Mouse (Mus musculus): ENCODE results near the gene Usp32. TPM values are rescaled to one million over a fixed set of nuclear protein-coding genes. Genes with fewer than 3 reads are reported as not detected.
A peak's percentile ranks its signal among the peaks of the same experiment; 100 is the strongest.

Gene Usp32
- polyA plus RNA-seq, 1 experiment from 2014 or later, result 5.7 TPM

- Histone ChIP-seq H3K27me3 (ENCODE audit: control insufficient read depth, insufficient read depth, low read length) (peaks cover 10% of the 10 kb centered on the region), H3K36me3 (replicated peaks; ENCODE audit: control insufficient read depth, insufficient read depth, low read depth, low read length) (no peaks in the 10 kb centered on the region), H3K4me2 (ENCODE audit: low read depth, low read length) (no peak overlapping the region), H3K9ac (replicated peaks; ENCODE audit: low read length) (no peak overlapping the region), H3K4me3 (ENCODE audit: low read depth, low read length) (no peak overlapping the region), H3K4me1 (ENCODE audit: control insufficient read depth, insufficient read depth, low read length) (no peaks in the 10 kb centered on the region; the same call in 1 of the 2 replicates), H3K9me3 (replicated peaks; ENCODE audit: control insufficient read depth, low read length) (no peaks in the 10 kb centered on the region), H3K27ac (replicated peaks; ENCODE audit: low read depth, low read length) (no peak overlapping the region)
- 0 out of 2 replicates have a peak, but pooled peaks have one; percentile 5 for ATAC-seq (replicated peaks; ENCODE audit: insufficient number of reproducible peaks, low FRiP score, low TSS enrichment, low read depth)
- 92% methylated on average over 3 of the region's 3 CpGs for WGBS
- no peak for DNase-seq (ENCODE audit: low spot score)
Measured at GRCm38 (mm10) chr11:84963556-84963955, 176.4 kb downstream of the Usp32 start.

DNA sequence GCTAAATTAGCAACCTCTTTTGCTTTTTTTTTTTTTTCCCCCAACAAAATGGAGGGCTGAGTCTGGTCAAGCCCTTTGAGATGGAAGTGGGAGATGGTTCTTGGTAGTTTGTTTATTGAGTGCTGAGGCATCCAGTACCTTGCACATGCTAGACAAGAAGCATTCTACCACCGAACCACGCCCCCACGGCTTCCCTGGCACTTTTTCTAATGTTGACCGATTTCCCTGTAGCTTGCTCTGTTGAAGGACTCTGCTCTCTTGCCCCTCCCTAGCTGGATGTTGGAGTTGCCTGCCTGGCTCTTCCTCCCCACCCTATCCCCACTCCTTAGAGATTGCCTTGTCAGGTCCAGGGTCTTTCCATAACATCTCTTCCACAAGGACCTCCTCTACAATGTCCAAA lies 177.4 kb downstream of the Usp32 start:
- no peaks in the 10 kb centered on the region for H3K9me3 ChIP-seq (replicated peaks; ENCODE audit: control insufficient read depth, low read length)
- no peak overlapping the region for H3K4me2 ChIP-seq (ENCODE audit: low read depth, low read length)
- WGBS, result 95% methylated on average over 4 of the region's 4 CpGs
- peaks cover 3% of the 10 kb centered on the region; the same call in 1 of the 2 replicates for H3K4me1 ChIP-seq (ENCODE audit: control insufficient read depth, insufficient read depth, low read length)
- H3K9ac ChIP-seq (replicated peaks; ENCODE audit: low read length), result no peak overlapping the region
- H3K27ac ChIP-seq (replicated peaks; ENCODE audit: low read depth, low read length), result no peak overlapping the region
- H3K27me3 ChIP-seq (ENCODE audit: control insufficient read depth, insufficient read depth, low read length), result peaks cover 18% of the 10 kb centered on the region
- H3K4me3 ChIP-seq (ENCODE audit: low read depth, low read length), result no peak overlapping the region
- no peak for ATAC-seq (replicated peaks; ENCODE audit: insufficient number of reproducible peaks, low FRiP score, low TSS enrichment, low read depth)
- H3K36me3 ChIP-seq (replicated peaks; ENCODE audit: control insufficient read depth, insufficient read depth, low read depth, low read length), result no peaks in the 10 kb centered on the region
- DNase-seq (ENCODE audit: low spot score), result no peak

DNA sequence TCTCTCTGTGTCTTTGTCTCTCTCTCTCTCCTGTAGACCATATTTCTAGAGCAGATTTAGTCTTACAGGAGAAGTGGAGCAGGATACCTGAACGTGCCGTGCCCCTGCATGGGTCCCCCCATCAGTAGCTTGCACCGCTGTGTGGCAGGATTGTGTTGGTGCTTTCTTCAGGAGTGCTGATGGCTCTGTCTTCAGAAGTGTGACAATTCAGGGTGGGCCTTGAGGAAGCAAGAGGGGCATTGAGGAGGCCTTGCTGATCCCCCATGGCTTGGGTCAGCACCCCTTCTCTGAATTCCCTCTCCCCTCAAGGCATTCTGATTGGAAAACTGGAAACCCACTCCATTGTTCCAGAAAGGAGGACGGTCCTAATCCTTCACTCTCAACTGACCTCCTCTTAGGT lies 178.4 kb downstream of the Usp32 start:
- no peaks in the 10 kb centered on the region for H3K9me3 ChIP-seq (replicated peaks; ENCODE audit: control insufficient read depth, low read length)
- no peak for ATAC-seq (replicated peaks; ENCODE audit: insufficient number of reproducible peaks, low FRiP score, low TSS enrichment, low read depth)

GRCm38 (mm10) chr11:84960780-84961179 lies 179.2 kb downstream of the Usp32 start:
- H3K27me3 ChIP-seq (ENCODE audit: control insufficient read depth, insufficient read depth, low read length), result peaks cover 31% of the 10 kb centered on the region
- no peaks in the 10 kb centered on the region for H3K36me3 ChIP-seq (replicated peaks; ENCODE audit: control insufficient read depth, insufficient read depth, low read depth, low read length)
- no peak overlapping the region for H3K9ac ChIP-seq (replicated peaks; ENCODE audit: low read length)
- DNase-seq (ENCODE audit: low spot score) (no peak), ATAC-seq (replicated peaks; ENCODE audit: insufficient number of reproducible peaks, low FRiP score, low TSS enrichment, low read depth) (no peak)
- peaks cover 3% of the 10 kb centered on the region; the same call in 1 of the 2 replicates for H3K4me1 ChIP-seq (ENCODE audit: control insufficient read depth, insufficient read depth, low read length)
- no peak overlapping the region for H3K4me2 ChIP-seq (ENCODE audit: low read depth, low read length)
- WGBS, result 70% methylated on average over 6 of the region's 6 CpGs
- no peak overlapping the region for H3K27ac ChIP-seq (replicated peaks; ENCODE audit: low read depth, low read length)
- no peak overlapping the region for H3K4me3 ChIP-seq (ENCODE audit: low read depth, low read length)
- H3K9me3 ChIP-seq (replicated peaks; ENCODE audit: control insufficient read depth, low read length), result no peaks in the 10 kb centered on the region

More for the DNA sequence above, 178.4 kb downstream of the Usp32 start:
- Histone ChIP-seq H3K36me3 (replicated peaks; ENCODE audit: control insufficient read depth, insufficient read depth, low read depth, low read length) (no peaks in the 10 kb centered on the region), H3K27ac (replicated peaks; ENCODE audit: low read depth, low read length) (no peak overlapping the region), H3K4me2 (ENCODE audit: low read depth, low read length) (no peak overlapping the region), H3K9ac (replicated peaks; ENCODE audit: low read length) (no peak overlapping the region), H3K27me3 (ENCODE audit: control insufficient read depth, insufficient read depth, low read length) (peaks cover 27% of the 10 kb centered on the region), H3K4me3 (ENCODE audit: low read depth, low read length) (no peak overlapping the region), H3K4me1 (ENCODE audit: control insufficient read depth, insufficient read depth, low read length) (peaks cover 3% of the 10 kb centered on the region; the same call in 1 of the 2 replicates)
- no peak for DNase-seq (ENCODE audit: low spot score)
- 88% methylated on average over 4 of the region's 4 CpGs for WGBS

- Histone ChIP-seq H3K27me3 (ENCODE audit: control insufficient read depth, insufficient read depth, low read length) (peaks cover 31% of the 10 kb centered on the region), H3K27ac (replicated peaks; ENCODE audit: low read depth, low read length) (no peak overlapping the region), H3K4me3 (ENCODE audit: low read depth, low read length) (no peak overlapping the region), H3K4me1 (ENCODE audit: control insufficient read depth, insufficient read depth, low read length) (peaks cover 3% of the 10 kb centered on the region; the same call in 1 of the 2 replicates), H3K36me3 (replicated peaks; ENCODE audit: control insufficient read depth, insufficient read depth, low read depth, low read length) (no peaks in the 10 kb centered on the region), H3K4me2 (ENCODE audit: low read depth, low read length) (no peak overlapping the region), H3K9ac (replicated peaks; ENCODE audit: low read length) (no peak overlapping the region; the same call in 1 of the 2 replicates), H3K9me3 (replicated peaks; ENCODE audit: control insufficient read depth, low read length) (no peaks in the 10 kb centered on the region)
- DNase-seq (ENCODE audit: low spot score) (no peak), ATAC-seq (replicated peaks; ENCODE audit: insufficient number of reproducible peaks, low FRiP score, low TSS enrichment, low read depth) (no peak)
- WGBS, result 33% methylated on average over 3 of the region's 3 CpGs
Measured at GRCm38 (mm10) chr11:84960291-84960690, 179.7 kb downstream of the Usp32 start.

DNA sequence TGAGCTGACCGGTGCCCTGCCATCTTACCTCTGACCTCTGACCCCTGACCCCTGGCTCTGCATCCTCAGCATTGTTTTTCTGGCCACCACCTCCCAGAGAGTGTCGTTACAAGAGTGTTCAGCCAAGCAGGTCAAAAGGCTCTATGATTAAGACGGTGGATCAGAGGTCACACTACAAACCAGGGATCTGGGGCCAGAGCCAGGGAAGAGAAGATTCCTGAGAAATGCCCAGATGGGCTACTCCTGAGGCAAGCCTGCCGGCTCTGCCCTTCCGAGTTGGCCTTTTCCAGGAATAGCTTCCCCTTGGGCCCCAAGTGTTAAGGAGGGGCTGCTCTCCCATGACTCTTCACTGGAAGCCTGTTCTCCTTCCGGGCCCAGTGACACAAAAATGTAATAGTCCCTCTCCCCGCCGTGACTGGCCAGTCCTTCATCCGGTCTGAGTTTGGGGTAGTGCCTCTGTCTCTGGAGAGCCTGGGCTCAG lies 180.2 kb downstream of the Usp32 start:
- H3K27ac ChIP-seq (replicated peaks; ENCODE audit: low read depth, low read length), result no peak overlapping the region
- H3K9me3 ChIP-seq (replicated peaks; ENCODE audit: control insufficient read depth, low read length), result no peaks in the 10 kb centered on the region
- H3K4me3 ChIP-seq (ENCODE audit: low read depth, low read length), result no peak overlapping the region
- peaks cover 3% of the 10 kb centered on the region; the same call in 1 of the 2 replicates for H3K4me1 ChIP-seq (ENCODE audit: control insufficient read depth, insufficient read depth, low read length)
- no peaks in the 10 kb centered on the region for H3K36me3 ChIP-seq (replicated peaks; ENCODE audit: control insufficient read depth, insufficient read depth, low read depth, low read length)
- DNase-seq (ENCODE audit: low spot score) (no peak), ATAC-seq (replicated peaks; ENCODE audit: insufficient number of reproducible peaks, low FRiP score, low TSS enrichment, low read depth) (no peak)
- WGBS, result under 1% methylated on average over 9 of the region's 9 CpGs
- peaks cover 31% of the 10 kb centered on the region for H3K27me3 ChIP-seq (ENCODE audit: control insufficient read depth, insufficient read depth, low read length)
- H3K4me2 ChIP-seq (ENCODE audit: low read depth, low read length), result no peak overlapping the region
- no peak overlapping the region; the same call in 1 of the 2 replicates for H3K9ac ChIP-seq (replicated peaks; ENCODE audit: low read length)

GRCm38 (mm10) chr11:84959181-84959580 lies 180.8 kb downstream of the Usp32 start:
- Histone ChIP-seq H3K9me3 (replicated peaks; ENCODE audit: control insufficient read depth, low read length) (no peaks in the 10 kb centered on the region), H3K36me3 (replicated peaks; ENCODE audit: control insufficient read depth, insufficient read depth, low read depth, low read length) (no peaks in the 10 kb centered on the region), H3K4me1 (ENCODE audit: control insufficient read depth, insufficient read depth, low read length) (peaks cover 3% of the 10 kb centered on the region; the same call in 1 of the 2 replicates), H3K27me3 (ENCODE audit: control insufficient read depth, insufficient read depth, low read length) (peaks cover 31% of the 10 kb centered on the region), H3K4me3 (ENCODE audit: low read depth, low read length) (no peak overlapping the region), H3K4me2 (ENCODE audit: low read depth, low read length) (no peak overlapping the region), H3K9ac (replicated peaks; ENCODE audit: low read length) (no peak overlapping the region), H3K27ac (replicated peaks; ENCODE audit: low read depth, low read length) (no peak overlapping the region)
- ATAC-seq (replicated peaks; ENCODE audit: insufficient number of reproducible peaks, low FRiP score, low TSS enrichment, low read depth) (no peak), DNase-seq (ENCODE audit: low spot score) (no peak)
- WGBS, result 19% methylated on average over 5 of the region's 5 CpGs

- H3K4me2 ChIP-seq (ENCODE audit: low read depth, low read length), result peak overlapping the region; percentile 42; the same call in 1 of the 2 replicates
- DNase-seq (ENCODE audit: low spot score) (no peak), ATAC-seq (replicated peaks; ENCODE audit: insufficient number of reproducible peaks, low FRiP score, low TSS enrichment, low read depth) (no peak)
- no peaks in the 10 kb centered on the region for H3K9me3 ChIP-seq (replicated peaks; ENCODE audit: control insufficient read depth, low read length)
- peaks cover 31% of the 10 kb centered on the region for H3K27me3 ChIP-seq (ENCODE audit: control insufficient read depth, insufficient read depth, low read length)
- no peak overlapping the region for H3K9ac ChIP-seq (replicated peaks; ENCODE audit: low read length)
- no peak overlapping the region for H3K27ac ChIP-seq (replicated peaks; ENCODE audit: low read depth, low read length)
- under 1% methylated on average over 11 of the region's 11 CpGs for WGBS
- peaks cover 3% of the 10 kb centered on the region; the same call in 1 of the 2 replicates for H3K4me1 ChIP-seq (ENCODE audit: control insufficient read depth, insufficient read depth, low read length)
- no peak overlapping the region for H3K4me3 ChIP-seq (ENCODE audit: low read depth, low read length)
- H3K36me3 ChIP-seq (replicated peaks; ENCODE audit: control insufficient read depth, insufficient read depth, low read depth, low read length), result no peaks in the 10 kb centered on the region
Measured at GRCm38 (mm10) chr11:84958271-84958630, 181.7 kb downstream of the Usp32 start.

Measured in embryonic facial prominence, embryonic 11.5 days (tissue).